Mouse (Mus musculus) kidney, postnatal 36 days (tissue): ENCODE results near the gene Grrp1.

Source experiments
- DNase-seq, 2 experiments: peaks; one replicate each; pipeline ENCODE4 v3.0.0; 2021 to 2022; ENCODE audit warnings: mixed read lengths in 2 of 2

Grrp1 gene

GRCm38 (mm10) chr4:134243516-134244250, 10.2 kb downstream of the Grrp1 start, which contains the start of gene E130218I03Rik:
Gene E130218I03Rik (plus strand): TSS chr4:134243662.
- DNase-seq: no peak

DNA sequence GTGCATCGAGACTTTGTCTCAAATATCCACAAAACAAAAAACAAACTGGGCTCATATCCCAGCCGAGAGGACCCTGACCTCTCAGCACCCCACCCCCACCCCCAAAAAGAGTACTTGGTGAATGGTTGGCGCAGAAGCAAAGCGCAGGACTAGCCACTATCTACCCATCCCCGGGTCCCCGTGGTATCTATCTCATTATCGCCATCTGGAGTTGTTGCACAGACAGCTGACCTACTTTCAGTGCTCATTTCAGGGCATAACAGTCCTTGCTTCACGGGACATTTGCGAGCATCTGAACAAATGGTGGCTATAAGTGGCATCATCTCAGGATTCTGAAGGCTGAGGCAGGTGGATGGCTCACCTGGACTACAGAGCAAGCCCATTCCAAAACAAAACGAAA, 15.2 kb downstream of the Grrp1 start:
- DNase-seq: no peak

GRCm38 (mm10) chr4:134238279-134238651, 15.6 kb downstream of the Grrp1 start, which contains the start of gene Cnksr1:
Gene Cnksr1 (minus strand): TSS chr4:134238399.
- peak; percentile 96 to 97 for DNase-seq

GRCm38 (mm10) chr4:134237582-134238278, 16.2 kb downstream of the Grrp1 start:
- DNase-seq: no peak

GRCm38 (mm10) chr4:134234876-134235275, 19.0 kb downstream of the Grrp1 start:
- no peak for DNase-seq

DNA sequence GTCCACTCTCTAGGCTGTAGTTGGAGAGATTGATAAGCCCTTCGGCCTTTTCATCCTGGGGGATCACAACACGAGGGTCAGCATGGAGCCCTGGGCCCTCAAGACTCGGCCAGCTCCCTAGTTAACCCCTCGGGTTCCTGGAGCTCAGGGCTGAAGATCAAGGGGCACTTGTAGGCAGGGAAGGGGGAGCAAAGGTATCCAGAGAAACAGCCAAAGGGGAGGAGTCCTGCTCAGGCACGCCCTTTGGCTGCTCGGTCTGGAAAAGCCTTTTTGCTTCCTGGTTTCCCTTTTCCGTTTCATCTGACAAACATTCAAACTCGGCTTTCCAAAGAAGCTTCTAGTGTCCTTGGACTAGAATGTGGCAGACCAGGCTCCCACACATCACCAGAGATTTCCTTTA, 23.5 kb downstream of the Grrp1 start:
- DNase-seq: peak; percentile 51 to 64

DNA sequence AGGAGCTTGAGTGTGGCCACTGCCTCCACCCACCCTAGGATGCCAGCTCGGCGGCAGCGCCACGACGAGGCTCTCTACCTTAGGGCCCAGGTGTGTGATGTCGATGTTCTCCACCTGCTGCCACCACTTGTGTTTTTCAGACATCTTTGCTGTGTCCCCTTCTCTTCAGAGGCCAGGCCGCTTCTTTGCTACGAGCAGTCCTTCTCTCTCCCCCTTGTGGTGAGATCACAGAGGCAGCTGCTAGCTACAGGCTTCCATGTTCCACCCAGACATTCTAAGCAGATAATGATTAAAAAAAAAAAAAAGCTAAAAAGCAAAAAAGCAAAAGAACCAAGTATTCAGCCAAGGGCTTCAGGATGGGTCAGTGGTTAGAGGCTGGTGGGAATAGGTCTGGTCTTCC, 26.7 kb downstream of the Grrp1 start, which contains the start of gene Catsper4:
Gene Catsper4, minus strand, starts transcription at position 190 of the 400 bp plus-strand sequence.
- DNase-seq: no peak

DNA sequence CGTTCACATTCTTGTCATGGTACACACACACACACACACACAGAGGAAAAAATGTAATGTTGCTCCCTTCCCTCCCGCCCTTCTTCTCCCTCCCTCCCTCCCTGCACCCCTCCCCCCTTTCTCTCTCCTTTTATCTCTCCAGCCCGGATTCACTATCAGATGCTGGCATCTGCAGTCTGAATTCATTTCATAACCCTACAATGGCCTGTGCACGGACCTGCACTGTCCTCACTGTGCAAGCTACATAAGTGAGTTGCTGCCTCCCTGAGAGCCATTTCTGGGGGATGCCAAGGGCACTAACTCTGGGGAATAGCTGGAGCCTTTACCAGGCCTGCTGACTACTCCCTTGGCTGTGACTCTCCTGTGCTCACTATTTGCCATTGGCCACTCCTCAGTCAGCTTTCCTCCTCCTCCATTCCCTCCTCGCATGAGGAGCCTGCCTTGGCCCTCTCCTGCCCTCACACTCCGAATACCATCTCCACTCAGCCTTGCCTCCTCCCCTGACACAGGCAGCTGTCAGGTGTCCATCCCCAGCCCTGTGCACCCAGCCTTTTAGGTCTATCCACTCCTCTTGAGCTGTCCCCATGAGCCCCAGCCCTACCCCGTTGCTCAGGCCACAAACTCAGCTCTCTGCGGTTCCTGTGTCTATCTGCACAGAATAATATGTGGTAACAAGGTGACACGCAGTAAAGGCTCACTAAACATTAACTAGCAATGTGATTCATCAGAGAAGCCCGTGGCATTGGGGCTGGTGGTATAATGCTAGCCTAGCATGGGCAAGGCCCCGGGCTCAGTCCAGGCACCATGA, 30.9 kb downstream of the Grrp1 start:
- DNase-seq: peak; percentile 35 to 57

DNA sequence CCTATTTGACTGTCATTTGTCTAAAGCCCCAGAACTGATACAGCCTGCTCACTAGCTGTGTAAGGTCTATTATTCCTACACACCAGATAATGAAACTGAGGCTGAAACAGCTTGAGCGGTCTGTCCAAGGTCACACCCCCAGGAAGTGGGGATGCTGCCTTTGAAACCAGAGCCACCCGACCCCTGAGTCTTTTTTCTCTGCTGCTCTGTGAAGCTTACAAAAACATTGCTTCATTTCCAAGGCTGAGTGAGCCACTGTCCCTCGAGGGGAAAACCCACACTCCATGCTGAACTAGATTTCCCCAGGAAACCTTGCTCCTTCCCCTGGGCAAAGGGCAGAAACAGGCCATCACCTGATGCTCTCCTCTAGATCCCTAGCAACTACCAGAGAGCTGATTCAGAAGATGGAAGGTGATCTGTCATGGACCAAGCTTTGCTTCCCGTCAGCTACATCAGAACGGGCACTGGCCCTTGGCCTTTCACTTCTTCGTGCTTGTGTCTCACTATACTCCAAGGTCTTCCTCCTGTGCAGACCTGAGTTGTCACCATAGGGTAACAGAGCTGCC, 47.3 kb downstream of the Grrp1 start:
- no peak for DNase-seq

DNA sequence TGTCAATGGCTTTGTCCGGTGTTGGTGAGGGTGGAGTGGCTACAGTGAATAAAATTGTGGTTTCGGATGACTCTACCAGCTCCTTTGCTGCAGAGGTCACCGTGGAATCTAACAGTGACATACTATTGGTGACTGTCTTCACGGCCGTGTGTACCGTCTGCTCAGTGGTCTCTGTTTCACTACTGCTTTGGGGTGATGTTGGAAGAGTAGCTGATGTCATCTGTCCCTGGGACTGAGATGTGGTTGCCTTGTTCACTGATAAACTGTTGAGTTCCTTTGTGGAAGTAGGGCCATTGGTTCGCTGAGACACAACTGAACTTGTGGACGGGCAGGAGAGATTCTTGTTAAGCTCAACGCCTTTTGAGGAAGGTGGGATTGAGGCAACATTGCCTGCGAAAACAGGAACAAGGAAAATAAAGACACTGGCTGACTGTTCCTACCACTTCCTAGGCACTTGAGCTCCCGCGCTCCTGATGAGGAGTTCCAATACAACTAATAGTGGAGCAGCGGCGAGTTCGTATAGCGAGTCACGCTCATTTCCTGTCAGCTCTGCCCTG, 50.5 kb downstream of the Grrp1 start:
- no peak for DNase-seq

DNA sequence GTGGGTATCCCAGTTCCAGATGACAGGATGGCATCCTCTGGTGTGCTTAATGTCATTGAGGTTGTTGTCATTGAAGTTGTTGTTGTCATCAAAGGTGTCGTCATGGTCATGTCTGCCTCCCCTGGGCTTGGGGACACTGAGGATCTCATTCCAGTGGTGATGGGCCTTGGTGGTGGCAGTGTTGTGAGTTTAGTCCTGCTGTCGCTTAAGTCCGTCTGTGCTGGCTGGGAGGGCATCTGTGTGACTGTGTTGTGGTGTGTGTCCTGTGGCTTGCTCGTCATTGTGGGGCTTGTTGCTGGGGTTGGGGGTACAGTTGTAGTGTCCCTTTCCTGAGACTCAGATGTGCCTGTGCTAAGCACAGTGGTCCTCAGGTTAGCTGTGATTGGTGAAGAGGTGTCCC, 51.0 kb downstream of the Grrp1 start, which contains the start of gene Gm7534:
Gene Gm7534, minus strand, starts transcription at position 101 of the 400 bp plus-strand sequence.
- no peak for DNase-seq
